Mouse (Mus musculus): Measurements from ENCODE around the gene Gm38392.

DNA sequence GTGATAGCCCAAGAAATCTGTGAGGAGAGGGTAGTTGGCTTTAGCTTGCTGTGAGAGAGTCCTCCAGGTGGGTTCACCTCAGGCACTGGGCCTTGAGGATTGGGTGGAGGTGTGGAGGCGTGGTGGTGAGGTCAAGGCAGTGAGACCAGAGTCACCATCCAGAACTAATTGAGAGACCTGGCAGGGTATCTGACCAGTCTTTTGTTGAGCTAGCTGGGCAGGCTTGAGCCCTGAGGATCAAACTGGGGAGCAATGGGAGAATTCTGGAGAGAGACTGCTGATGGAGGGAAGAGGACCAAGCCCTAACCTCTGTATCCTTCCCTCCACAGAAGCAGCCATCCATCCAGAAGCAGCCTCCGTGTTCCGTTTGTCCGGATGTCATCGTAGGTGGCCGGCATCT, 77.7 kb downstream of the Gm38392 start:
- no peak for TF ChIP-seq CTCF (IDR thresholded peaks at IDR 0.05; ENCODE audit: borderline replicate concordance, insufficient read depth, low read depth, low read length)
- TF ChIP-seq POLR2A (IDR thresholded peaks at IDR 0.05; ENCODE audit: borderline replicate concordance, insufficient read depth, low read length): no peak

Measured in cerebellum, adult 2 months (tissue).